Mouse (Mus musculus): ENCODE results near the gene Spns2.

Spns2 gene

DNA sequence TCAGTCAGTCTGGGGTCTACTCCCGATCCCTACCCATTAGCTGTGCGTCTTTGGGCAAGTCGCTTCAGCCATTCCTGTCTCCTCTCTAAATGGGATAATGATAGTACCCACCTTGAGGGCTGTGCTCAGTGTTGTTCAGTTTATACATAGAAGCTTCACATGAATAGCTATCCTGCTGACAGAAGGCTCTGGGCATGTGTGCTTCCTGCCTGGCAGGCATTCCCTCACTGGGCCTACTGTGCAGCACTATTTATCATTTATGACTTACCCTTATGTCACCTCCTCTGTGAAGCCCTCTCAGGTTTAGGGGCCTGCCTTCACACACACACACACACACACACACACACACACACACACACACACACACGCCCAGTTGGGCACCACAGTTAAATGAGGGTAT, 10.4 kb upstream of the Spns2 start:
- DNase-seq (ENCODE audit: low read depth, low spot score), result no peak

DNA sequence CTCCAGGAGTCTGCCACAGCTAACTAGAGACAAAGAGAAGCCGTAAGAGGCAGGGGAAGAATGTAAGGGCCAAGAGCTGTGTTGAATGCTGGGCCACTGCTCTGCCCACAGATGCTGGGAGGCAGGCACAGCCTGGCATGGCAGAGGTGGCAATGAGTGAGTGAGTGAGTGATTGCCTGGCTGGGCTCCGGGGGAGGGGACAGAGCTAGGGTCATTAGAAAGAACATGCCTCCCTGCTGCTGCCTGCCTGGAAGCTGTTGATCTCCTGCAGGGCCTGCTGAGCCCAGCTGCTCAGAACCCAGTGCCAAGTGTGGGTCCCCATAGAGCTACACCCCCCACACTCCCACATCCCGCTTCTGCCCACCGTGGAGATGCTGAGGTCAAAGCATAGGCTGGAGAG, 7.7 kb upstream of the Spns2 start:
- DNase-seq (ENCODE audit: low read depth, low spot score), result no peak

DNA sequence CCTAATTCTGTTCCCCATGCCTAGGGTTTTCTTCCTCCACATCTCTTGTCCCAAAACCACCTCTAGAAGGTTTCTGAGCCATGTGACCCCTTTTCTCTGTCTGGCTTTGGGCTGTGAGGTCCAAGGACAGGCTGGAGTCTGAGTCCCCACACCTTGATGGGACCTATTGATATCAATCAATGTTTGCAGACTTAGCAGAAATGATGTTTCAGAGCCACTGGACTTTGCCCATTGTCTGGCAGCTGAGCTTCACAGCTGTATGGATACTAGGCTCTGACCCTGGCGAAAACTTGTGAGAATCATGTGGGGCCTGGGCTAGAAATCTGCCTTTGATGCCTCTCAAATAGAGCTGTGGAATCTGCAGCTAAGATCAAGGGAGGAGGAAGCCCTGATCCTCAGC, 7.1 kb upstream of the Spns2 start:
- no peak for DNase-seq (ENCODE audit: low read depth, low spot score)

DNA sequence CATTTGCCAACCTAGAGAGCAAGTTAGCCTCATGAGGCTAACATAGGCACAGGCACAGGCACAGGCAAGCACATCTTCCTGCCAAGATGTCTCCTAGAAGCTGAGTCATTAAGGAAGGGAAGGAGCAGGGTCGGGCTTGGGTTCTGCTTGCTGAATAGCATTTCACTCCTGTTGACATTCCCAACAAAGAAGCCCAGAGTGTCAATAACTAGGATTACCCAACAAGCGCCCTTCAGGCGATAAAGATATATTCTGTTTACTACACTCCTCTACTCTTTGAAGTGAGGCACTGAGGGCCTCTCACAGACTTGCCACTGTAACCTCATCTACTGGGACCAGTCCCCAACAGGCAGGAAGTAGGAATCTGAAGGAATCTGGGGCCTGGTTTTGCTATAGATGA, 6.4 kb upstream of the Spns2 start:
- no peak for DNase-seq (ENCODE audit: low read depth, low spot score)

DNA sequence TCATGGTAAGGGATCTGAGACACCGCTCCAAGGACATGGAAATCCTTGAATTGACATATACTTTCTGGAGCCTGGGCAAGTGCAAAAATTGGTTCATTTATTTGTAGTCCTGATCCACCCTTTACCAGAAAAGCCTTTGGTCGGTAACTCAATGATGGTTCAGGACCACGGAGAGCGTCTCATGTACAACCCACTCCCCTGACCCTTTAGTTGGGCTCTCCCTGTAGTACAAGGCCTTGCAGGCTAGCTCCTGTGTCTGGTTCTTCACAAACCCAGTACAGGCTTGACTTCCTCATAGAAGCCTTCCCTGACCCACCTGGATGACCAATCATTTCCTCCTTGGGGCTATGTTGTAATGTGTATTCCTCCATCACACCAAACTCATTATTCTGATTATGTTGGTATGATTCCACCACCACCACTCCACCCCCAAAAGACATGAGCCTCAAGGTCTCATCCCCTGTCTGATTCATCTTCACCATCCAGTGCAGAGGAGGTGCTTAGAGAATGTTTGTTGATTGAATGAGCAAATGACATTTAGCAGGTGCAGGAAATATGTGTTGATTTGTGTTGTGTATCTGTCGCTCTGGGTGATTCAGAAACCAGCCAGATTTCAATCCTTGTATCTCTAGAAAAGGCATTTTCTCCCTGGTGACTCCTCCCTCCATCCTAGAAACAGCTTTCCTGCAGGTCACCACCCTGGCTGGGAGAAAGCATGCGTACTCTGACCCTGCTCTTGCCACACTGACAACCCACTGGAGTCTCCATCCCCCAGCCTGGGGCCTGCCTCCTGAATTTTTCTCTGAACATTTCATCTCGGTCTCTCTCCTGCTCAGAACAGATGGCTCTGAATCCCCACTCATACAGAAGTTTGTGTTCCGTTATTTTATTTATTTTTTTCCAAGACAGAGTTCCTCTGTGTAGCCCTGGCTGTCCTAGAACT, 4.6 kb upstream of the Spns2 start:
- peak; percentile 76 for DNase-seq (ENCODE audit: low read depth, low spot score)

DNA sequence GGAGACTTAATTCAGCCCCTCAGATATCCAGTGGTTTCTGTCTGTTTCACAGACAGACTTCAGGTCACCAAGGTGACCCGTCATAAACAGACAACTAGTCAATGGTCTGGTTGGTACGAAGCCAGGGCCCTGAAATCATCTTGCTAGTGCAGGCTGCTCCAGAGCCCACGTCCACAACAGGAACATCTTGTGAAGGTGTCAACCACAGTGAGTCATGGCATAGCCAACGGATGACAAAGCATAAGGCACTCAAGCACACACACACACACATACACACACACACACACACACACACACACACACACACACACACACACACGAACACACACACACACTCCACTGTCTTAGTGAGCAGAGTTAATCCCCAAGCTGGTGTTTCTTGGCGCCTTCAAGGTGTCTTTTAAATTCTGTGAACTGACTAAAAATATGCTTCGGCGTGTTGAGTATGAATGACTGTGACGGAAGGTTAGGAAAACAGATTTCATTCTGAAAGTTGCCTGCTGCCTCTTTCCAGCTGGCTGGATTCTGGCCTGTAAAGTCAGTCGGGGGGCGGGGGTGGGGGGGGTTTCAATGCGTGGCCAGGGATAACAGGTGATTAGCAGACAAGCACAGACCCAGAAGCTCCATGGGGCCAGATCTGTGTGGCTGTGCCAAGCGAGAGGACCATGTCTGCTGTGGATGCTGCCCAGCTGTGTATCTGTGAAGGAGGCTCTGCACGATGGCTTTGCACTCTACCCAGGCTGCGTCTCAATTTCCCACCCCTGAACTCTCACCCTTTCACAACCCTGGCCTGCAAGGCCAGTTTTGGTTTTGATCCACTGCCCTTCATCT, 1.6 kb upstream of the Spns2 start:
- DNase-seq (ENCODE audit: low read depth, low spot score), result no peak

DNA sequence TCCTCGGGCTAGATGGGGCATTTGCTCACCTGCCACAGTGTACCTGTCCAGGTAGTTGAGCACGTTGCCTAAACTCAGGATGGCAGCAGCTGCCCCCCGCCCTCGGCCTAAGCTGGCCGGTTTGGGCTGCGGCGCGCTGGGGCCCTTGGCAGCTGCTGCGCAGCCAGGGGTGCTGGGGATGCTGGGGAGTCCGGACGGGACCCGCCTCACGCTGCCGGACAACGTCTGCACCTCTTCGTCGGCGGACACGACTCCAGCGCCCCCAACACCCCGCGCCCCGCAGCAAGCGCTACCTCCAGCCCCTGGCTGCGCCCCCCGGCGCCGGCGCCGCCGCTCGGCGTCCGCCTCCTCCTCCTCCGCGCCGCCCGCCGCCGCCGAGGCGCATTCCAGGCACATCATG, 307 bp downstream of the Spns2 start:
- no peak for DNase-seq (ENCODE audit: low read depth, low spot score)

DNA sequence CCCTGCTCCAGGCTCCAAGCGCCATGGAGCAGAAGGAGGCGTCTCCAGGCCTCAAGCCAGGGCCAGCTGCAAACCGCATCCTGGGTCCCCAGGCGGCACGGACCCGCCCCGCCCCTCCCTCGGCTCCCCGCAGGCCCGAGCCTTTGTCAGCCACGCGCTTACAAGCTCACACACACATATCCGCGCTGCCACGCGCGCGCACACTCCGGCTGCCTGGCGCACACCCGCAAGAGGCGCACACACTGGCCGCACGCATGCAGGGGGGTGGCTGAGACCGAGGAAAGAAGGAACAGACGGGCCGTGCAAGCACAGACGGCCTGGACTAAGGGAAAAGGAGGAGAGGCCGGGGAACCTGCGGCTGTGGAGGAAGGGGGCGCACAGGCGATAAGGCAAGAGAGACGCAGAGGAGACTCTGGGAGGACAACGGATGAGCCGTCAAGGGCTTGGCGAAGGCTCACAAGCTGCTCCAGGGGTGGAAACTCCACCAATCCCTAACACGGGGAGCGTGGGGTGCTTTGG, 892 bp downstream of the Spns2 start:
- DNase-seq (ENCODE audit: low read depth, low spot score), result peak; percentile 59

DNA sequence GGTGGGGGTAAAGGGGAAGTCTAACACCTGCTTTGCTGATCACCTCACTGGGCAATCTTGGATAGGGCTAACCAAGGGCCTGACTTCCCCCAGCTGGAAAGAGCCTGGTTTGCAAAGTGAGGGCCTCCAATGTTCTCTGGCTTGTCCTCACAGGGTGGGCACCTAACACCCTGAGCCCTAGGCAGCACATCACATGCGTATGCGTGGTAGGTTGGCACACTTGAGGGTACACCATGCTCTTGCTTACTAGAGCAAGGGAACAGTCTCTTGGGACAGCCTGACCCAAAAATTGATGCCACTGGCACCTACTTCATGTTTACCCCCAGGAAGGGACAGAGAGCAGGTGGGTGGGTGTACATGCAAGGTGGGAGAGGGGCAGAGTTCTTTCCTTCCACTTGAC, 2.0 kb downstream of the Spns2 start:
- no peak for DNase-seq (ENCODE audit: low read depth, low spot score)

DNA sequence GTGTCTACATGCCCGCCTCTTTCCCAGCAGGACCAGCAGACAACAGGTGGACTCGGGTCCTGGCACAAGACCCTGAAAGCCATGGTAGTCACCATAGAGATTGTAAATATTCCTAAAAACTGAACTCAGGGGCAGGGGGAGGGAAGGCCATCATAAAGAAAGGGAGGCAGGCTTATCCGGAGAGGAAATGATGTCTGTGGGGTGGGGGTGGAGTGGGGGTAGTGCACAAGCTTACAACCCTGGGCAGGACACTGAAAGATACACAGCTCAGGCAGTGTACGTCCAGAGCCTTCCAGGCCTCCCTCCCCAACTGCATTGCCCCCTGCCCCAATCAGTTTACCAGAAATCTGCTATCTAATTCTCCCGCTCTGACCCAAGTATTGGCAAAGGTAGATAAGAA, 2.5 kb downstream of the Spns2 start:
- DNase-seq (ENCODE audit: low read depth, low spot score), result no peak

DNA sequence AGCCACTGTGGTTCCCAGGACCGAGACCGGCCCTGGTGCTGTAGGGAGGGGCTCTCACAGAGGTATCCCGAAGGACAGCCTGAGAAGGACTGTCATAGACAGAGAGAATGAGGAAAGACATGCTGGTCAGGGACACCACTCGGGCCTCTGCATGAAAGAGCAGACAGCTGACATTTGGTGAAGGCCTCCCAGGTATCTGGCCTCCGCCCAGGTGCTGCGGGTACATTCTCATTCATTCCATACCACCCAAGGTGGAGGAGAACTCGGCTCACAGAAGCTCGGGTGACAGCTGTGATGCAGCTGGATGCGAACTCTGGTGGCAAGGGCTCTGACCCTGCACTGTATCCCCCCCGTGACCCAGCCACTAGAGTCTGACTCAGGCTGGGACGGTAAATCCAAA, 3.7 kb downstream of the Spns2 start:
- no peak for DNase-seq (ENCODE audit: low read depth, low spot score)

DNA sequence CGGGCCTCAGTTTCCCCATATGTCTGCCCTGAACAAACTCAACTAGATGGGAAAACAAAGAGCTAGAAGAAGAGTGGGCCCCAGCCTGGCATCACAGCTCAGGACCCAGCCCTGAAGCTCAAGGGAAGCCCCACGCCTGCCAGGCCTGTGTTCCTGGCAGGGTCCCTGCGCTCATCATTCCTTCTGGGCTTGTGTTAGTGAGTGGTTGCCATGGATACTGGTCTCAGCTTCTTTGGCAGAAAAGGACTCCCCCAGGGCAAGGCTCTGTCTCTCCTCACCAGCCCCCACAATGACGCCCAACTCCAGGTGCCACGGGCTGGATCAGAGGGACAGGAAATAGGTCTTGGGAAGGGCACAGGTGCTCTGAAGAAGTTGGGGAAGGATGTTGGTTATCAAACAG, 4.5 kb downstream of the Spns2 start:
- DNase-seq (ENCODE audit: low read depth, low spot score), result no peak

DNA sequence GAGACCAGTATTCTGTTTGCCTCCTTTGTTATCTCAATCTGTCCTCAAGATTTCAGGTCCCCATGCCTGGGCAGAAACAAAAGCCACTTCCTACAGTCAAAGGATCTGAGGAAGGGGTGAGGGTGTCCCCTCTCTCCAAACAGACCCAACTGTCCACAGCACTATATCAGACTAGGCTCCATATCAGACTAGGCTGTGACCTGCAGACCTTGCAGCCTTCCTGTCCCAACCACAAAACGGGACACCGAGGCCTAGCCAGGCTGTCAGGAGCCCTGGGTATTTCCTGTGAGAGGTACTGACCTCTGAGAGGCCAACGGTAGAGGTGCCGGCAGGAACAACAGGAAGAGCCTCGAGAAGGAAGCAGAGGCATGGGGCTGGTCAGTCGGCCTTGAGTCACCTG, 5.2 kb downstream of the Spns2 start:
- no peak for DNase-seq (ENCODE audit: low read depth, low spot score)

DNA sequence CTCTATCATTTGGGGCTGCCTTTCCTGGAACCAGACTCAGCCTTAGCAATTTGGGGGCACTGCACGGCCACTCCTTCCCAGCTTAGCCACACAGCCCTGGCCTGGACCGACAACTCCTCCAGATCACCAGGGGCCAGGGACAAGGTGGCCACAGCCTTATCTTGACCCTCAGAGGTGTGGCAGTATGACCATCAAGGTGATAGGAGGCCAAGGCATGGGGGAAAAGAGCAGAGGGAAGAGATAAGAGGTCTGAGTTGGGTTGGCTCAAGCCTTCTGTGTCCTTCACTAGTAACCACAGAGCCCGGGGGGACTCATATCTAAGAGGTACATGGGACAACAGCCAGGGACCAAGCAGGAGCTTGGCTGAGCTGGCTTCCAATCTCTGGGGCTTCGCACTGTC, 7.8 kb downstream of the Spns2 start:
- no peak for DNase-seq (ENCODE audit: low read depth, low spot score)

DNA sequence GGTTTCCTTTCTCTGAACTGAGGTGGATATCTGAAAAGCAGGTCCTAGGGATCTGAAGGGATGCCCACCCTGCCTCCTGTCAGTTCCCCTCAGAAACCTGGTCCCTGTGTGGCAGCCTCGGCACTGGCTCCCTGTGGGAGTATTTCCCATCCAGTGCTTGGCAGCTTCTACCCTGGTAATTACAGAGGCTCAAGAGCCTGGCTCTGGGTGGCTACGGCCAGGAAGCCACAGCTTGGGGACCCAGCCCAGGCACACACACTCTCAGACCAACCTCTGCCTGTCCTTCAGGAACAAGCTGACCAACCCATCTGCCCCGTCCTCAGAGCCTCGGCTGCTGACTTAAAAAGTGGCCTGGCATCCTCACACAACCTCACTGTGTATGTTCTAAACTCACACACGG, 8.4 kb downstream of the Spns2 start:
- DNase-seq (ENCODE audit: low read depth, low spot score), result no peak

DNA sequence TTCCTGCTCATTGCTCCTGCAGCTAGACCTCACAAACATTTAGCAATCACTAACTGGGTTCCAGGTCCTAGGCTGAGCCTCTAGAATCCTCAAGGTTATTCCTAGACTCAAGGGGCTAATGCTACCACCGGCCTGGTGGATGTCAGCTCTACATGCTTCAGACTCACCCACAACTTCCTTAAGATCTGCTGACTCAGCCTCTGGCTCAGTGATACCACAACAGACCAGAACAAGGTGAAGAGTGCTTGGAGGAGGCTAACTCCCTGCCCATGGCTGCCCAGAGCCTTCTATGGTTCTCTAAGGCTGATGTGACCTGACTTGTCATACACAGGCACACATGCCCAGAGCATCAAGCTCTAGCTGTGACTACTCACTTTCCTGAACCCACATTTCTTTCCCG, 10.2 kb downstream of the Spns2 start:
- DNase-seq (ENCODE audit: low read depth, low spot score), result no peak

DNA sequence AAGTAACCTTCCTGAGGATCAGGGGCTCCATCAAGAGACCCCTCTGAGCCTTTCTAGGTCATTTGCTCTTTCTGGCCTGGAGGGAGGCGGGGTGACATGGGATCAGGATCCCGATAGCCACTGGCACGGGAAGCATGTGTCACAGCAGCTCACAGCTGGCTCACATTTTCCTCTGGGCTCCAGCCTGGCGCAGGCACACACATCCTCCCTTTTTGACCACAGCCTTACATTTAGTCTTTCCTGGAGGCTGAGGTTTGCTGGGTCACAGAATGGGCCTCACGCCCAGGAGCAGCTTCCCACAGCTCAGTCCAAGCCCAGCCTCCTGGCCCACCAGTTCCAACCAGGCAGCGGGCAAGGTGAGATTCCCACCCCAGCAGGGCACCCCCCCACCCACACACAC, 11.5 kb downstream of the Spns2 start:
- DNase-seq (ENCODE audit: low read depth, low spot score), result no peak

DNA sequence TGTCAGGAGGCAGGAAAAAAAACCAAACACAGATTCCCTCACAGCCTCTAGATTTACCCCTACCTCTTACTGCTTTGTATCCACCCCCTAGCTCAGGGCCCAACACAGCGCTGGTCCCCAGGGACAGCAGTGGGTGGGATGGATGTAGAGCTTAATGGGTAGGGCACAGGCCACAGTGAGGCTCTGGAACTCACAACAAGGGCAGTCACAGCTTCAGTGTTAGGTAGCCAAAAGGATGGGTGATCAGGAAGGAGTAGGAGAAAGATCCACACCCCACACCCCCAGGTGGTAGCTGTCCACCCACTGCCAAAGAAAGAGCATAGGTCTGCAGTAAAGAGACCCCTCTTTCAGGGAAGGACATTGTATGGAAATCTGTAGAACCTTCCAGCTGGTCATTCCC, 12.1 kb downstream of the Spns2 start:
- DNase-seq (ENCODE audit: low read depth, low spot score), result no peak

DNA sequence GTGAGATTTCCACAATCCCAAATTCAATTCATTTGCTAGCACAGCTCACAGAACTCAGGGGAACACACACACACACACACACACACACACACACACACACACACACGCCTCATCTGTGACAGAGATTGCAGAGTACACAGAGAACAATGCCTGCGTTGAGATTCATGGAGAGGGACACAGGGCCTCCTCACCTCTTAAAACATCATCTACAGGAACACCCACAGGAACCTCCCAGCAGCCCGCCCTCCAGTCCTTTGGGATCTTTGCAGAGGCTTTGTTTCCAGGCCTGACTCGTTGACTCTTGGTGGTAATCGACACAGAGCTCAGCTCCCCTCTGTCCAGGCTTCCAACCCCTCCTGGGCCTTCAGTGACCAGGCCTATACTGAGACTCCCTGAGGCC, 12.5 kb downstream of the Spns2 start:
- no peak for DNase-seq (ENCODE audit: low read depth, low spot score)

DNA sequence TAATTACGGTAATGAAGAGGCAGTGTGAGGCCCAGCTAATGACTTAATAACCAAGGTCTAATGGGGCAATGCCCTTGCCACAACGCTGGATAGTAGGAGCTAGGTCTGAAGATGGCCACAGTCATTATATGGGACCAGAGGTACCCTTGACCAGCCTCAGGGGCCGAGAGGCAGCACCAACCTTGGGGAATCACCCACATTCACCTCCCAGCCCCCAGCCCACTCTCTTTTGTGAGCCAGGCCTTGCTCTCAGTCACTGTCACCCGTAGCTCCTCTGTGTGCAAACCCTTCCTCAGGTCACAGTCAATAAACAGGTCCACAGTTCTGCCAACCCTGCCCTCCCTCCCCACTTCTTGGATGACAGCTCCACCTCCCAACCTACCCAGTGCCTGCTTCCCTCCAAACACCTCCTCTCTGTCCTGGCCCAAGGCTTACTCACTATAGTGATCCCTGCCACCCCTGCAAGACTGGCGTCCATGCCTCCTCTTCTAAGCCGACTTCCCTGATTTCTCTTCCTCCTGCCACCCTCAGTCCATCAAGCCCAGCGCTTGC, 13.6 kb downstream of the Spns2 start:
- DNase-seq (ENCODE audit: low read depth, low spot score), result no peak

DNA sequence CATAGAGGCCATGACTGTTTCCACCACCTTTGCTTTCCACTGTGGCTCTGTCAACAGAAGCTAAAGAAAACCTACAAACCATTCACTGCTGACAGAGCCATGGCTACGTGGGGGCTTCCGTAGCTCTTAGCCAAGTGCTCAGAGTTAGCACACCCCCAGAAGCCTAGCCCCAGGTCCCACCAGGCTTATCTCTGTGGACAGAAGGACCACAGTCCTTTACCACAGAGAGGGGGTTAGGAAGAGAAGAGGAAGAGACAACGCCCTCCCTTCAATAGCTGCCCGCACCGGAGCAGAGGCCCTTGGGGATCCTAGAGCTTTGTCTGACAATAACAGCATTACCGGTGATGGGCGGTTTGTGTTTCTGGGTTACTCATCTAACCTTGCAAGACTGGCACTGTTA, 14.3 kb downstream of the Spns2 start:
- no peak for DNase-seq (ENCODE audit: low read depth, low spot score)

DNA sequence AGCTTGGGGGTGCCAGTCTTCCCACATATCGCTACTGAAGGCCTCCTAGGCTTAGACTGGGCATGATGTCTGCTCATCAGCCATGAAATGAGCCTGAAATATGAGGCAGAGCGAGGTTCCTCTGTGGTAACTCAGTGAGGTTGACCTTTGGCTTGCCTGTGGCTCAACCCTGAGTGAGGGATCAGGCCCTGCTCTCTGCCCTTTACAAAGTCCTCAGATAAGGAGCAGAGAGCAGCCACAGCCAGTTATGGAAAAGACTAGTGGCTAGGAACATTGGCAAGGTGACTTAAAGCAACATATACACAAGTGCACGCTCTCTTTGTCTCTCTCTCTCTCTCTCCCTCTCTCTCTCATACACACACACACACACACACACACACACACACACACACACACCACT, 14.8 kb downstream of the Spns2 start:
- DNase-seq (ENCODE audit: low read depth, low spot score), result no peak
